Mouse (Mus musculus) kidney, postnatal 4 days (tissue): Measurements from ENCODE around the gene Kif22.
A peak's percentile ranks its signal among the peaks of the same experiment; 100 is the strongest.
"Not testable (repeated sequence)": the region's sequence is repeated elsewhere in the genome, so short reads cannot be mapped to it uniquely, and the experiment has no call there.

Experiments
- DNase-seq, 2 experiments: peaks; one replicate each; pipeline ENCODE4 v3.0.0; 2021; ENCODE audit warnings: mixed read lengths in 2 of 2

Gene Kif22

GRCm38 (mm10) chr7:127041851-127042672 is at the start of gene Kif22:
Gene Kif22, minus strand, starts transcription at chr7:127042471.
- DNase-seq, result peak; percentile 93 to 94

GRCm38 (mm10) chr7:127091114-127091896 is 49.0 kb upstream of the Kif22 start, which contains the start of gene AI467606:
Gene AI467606, plus strand, starts transcription at chr7:127091359.
- DNase-seq, result peak; percentile 41 to 60

GRCm38 (mm10) chr7:127090154-127091113 is 48.2 kb upstream of the Kif22 start:
- no peak for DNase-seq

- DNase-seq, result peak in 1 of 2 experiments; percentile 54
Measured at GRCm38 (mm10) chr7:127088901-127089845, 46.9 kb upstream of the Kif22 start.

- no peak for DNase-seq
Measured at GRCm38 (mm10) chr7:127088083-127088482, 45.8 kb upstream of the Kif22 start.

- not testable (repeated sequence) for DNase-seq
Measured at GRCm38 (mm10) chr7:127087278-127088010, 45.2 kb upstream of the Kif22 start, which contains the start of gene Zg16. Gene Zg16, minus strand, starts transcription at chr7:127087328.

- not testable (repeated sequence) for DNase-seq
Measured at GRCm38 (mm10) chr7:127085751-127086150, 43.5 kb upstream of the Kif22 start.

- no peak for DNase-seq
Measured at GRCm38 (mm10) chr7:127084794-127085193, 42.5 kb upstream of the Kif22 start.

- DNase-seq, result no peak
Measured at GRCm38 (mm10) chr7:127083689-127084088, 41.4 kb upstream of the Kif22 start.

- no peak for DNase-seq
Measured at GRCm38 (mm10) chr7:127082995-127083394, 40.7 kb upstream of the Kif22 start.

GRCm38 (mm10) chr7:127082271-127082670 is 40.0 kb upstream of the Kif22 start:
- no peak for DNase-seq

- no peak for DNase-seq
Measured at GRCm38 (mm10) chr7:127080045-127080444, 37.8 kb upstream of the Kif22 start.

GRCm38 (mm10) chr7:127077692-127078091 is 35.4 kb upstream of the Kif22 start:
- no peak for DNase-seq

GRCm38 (mm10) chr7:127076188-127076587 is 33.9 kb upstream of the Kif22 start:
- peak; percentile 21 to 56 for DNase-seq

- no peak for DNase-seq
Measured at GRCm38 (mm10) chr7:127073221-127073620, 30.9 kb upstream of the Kif22 start.

GRCm38 (mm10) chr7:127070871-127071413 is 28.7 kb upstream of the Kif22 start:
- DNase-seq, result no peak

- no peak for DNase-seq
Measured at GRCm38 (mm10) chr7:127066317-127066716, 24.0 kb upstream of the Kif22 start.

- DNase-seq, result no peak
Measured at GRCm38 (mm10) chr7:127065538-127065937, 23.3 kb upstream of the Kif22 start.

GRCm38 (mm10) chr7:127055026-127055585 is 12.8 kb upstream of the Kif22 start:
- DNase-seq, result no peak

GRCm38 (mm10) chr7:127031244-127031643 is 11.0 kb downstream of the Kif22 start:
- no peak for DNase-seq
